Mouse (Mus musculus) CD8-positive naive resting alpha-beta T cell, adult 2 months (primary cell): Measurements from ENCODE around the gene Syn1.
A peak's percentile ranks its signal among the peaks of the same experiment; 100 is the strongest.

Experiments
- DNase-seq, 2 experiments: peaks; one replicate each; pipeline ENCODE4 v3.0.0; 2022; ENCODE audit warnings: low read depth in 2 of 2, low spot score in 2 of 2

Syn1 gene

GRCm38 (mm10) chrX:20920844-20921364 is at the start of gene Syn1:
Gene Syn1 (minus strand): TSS chrX:20921004.
- DNase-seq: peak; percentile 42 to 63

GRCm38 (mm10) chrX:20961477-20962378 is 40.9 kb upstream of the Syn1 start, which contains the start of gene Uxt:
Gene Uxt (minus strand): TSS chrX:20962017.
- peak; percentile 74 to 81 for DNase-seq

GRCm38 (mm10) chrX:20950191-20950880 is 29.5 kb upstream of the Syn1 start, which contains the start of gene Elk1:
Gene Elk1 (minus strand): TSS chrX:20950608.
- DNase-seq: peak; percentile 67 to 74

- peak; percentile 3 to 19 for DNase-seq
These were observed 25.3 kb upstream of the Syn1 start for GRCm38 (mm10) chrX:20946055-20946454.

- DNase-seq: no peak
These were observed 11.2 kb upstream of the Syn1 start for GRCm38 (mm10) chrX:20931963-20932362.

- DNase-seq: no peak
These were observed 10.6 kb upstream of the Syn1 start, which contains the start of gene Cfp for GRCm38 (mm10) chrX:20931364-20931763. Gene Cfp (minus strand): TSS chrX:20931555.

- DNase-seq: no peak
These were observed 9.1 kb upstream of the Syn1 start for GRCm38 (mm10) chrX:20929859-20930258.

- DNase-seq: no peak
These were observed 4.2 kb upstream of the Syn1 start for GRCm38 (mm10) chrX:20924976-20925375.

GRCm38 (mm10) chrX:20923506-20923905 is 2.7 kb upstream of the Syn1 start:
- no peak for DNase-seq

GRCm38 (mm10) chrX:20921366-20921765 is 562 bp upstream of the Syn1 start:
- DNase-seq: no peak

GRCm38 (mm10) chrX:20920249-20920843 is 458 bp downstream of the Syn1 start:
- no peak for DNase-seq

GRCm38 (mm10) chrX:20915075-20915474 is 5.7 kb downstream of the Syn1 start:
- DNase-seq: no peak

- no peak for DNase-seq
These were observed 7.1 kb downstream of the Syn1 start for GRCm38 (mm10) chrX:20913726-20914125.

- no peak for DNase-seq
These were observed 10.7 kb downstream of the Syn1 start for GRCm38 (mm10) chrX:20910074-20910473.

- no peak for DNase-seq
These were observed 45.6 kb downstream of the Syn1 start for GRCm38 (mm10) chrX:20875241-20875640.

GRCm38 (mm10) chrX:20872928-20873500 is 47.8 kb downstream of the Syn1 start:
- no peak for DNase-seq

GRCm38 (mm10) chrX:20869962-20870513 is 50.8 kb downstream of the Syn1 start, which contains the start of gene Timp1:
Gene Timp1 (plus strand): TSS chrX:20870166.
- no peak for DNase-seq

- no peak for DNase-seq
These were observed 51.6 kb downstream of the Syn1 start for GRCm38 (mm10) chrX:20869203-20869602.

GRCm38 (mm10) chrX:20868091-20868490 is 52.7 kb downstream of the Syn1 start:
- no peak for DNase-seq
